Mouse (Mus musculus) inflammation-experienced regulatory T-cells, adult 16 weeks (primary cell): ENCODE results near the gene Lmx1b. TPM values are rescaled to one million over a fixed set of nuclear protein-coding genes. Genes with fewer than 3 reads are reported as not detected.

Experiments
- polyA plus RNA-seq: library from polyadenylated mRNA; unstranded; fragments of 100-300 nt; shearing (Covaris generic); gene quantifications from one replicate; pipeline ENCODE4 v1.2.1, GENCODE M21; 2017

The Lmx1b gene
- not detected for polyA plus RNA-seq

GRCm38 (mm10) chr2:33640171-33640721, at the start of gene Lmx1b:
Lmx1b (minus strand) TSS chr2:33640511.

Other genes with a start within 250 kb of the Lmx1b start
- 0.94 TPM for gene Zbtb34, start 209.2 kb downstream of the Lmx1b start, polyA plus RNA-seq
- 31.3 TPM for gene Zbtb43, start 172.0 kb downstream of the Lmx1b start, polyA plus RNA-seq
- gene Mvb12b, start 247.4 kb upstream of the Lmx1b start, polyA plus RNA-seq: 1.8 TPM